Mouse (Mus musculus) frontal cortex, postnatal 14 days (tissue): ENCODE results near the gene Dclk1.

ENCODE experiments used
- DNase-seq, 2 experiments: peaks; one replicate each; pipeline ENCODE4 v3.0.0; 2022; ENCODE audit warnings: low spot score in 2 of 2

Dclk1 gene

DNA sequence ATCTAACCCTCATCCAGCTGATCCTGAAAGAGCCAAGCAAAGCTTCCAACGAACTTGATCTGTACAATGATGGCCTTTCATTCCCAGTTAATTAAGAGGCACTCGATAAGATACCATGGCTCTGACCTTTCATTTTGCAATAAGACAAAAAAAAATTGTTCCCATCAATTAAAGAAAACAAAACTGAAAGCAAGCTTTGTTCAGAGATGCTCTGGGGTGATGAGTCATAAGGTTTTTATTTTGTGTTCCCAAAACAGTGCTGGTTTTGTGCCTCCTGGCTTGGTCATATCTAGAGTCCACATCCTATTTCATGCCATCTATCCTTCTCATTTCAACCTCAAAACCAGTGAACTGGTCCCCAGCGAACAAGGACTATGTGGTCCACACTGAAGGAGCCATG is 91.3 kb downstream of the Dclk1 start:
- DNase-seq = no peak

DNA sequence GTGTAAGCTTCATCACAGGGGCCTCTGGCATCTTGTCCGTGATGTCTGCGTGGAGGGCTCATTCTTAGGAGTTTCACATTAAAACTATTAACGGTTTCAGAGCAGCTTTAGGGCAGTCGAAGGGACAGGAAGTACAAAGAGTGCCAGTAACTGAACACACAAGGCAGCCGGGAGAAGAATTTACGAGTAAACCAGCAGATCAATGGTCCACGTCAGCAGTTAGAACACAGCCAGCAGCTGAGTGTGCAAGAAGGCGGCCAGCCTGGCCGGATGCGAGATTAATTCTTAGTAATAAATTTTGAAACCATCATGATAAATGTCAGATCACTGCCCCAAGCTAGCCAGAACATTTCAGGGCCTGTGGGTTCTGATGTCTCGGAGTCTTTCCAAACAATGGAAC is 94.7 kb downstream of the Dclk1 start:
- no peak for DNase-seq

- DNase-seq = no peak
Measured at GRCm38 (mm10) chr3:55337671-55338070, 95.5 kb downstream of the Dclk1 start.

DNA sequence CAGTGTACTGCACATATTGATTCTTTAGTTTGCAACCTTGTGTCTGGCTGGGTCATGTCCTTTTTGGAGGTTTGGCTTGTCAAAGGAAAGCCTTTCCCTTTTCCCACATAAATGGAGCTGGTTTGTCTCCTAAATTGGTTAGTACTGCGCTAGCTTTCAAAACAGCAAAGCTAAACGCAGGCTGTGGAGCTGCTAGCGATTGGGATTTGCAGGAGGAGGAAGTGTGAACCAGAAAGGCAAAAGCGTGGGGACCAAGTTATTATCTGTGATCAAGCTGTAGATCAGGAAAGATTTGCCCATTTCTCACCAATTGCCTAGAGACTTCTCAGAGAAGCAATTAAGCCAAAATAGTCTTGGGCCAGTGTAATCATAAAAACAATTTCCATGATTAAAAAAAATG is 100.3 kb downstream of the Dclk1 start:
- DNase-seq = no peak

GRCm38 (mm10) chr3:55347371-55348025 is 105.3 kb downstream of the Dclk1 start:
- peak in 1 of 2 experiments; percentile 40 for DNase-seq

DNA sequence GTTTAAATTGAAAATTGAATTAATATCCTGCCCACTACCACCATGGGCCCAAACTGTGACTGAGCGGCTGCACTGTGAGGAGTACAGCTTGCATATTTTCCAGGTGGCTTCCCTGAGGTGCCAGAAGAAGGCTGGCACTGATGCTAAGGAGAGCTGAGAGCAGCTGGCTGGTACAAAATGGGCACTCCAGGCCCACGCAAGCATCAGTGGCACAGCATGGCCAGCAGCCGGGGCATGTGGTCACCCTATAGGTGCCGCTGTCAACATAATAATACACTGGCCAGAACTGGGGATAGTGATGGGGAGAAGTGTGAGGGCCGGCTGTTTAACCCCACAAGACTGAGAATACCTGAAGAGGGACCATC is 105.8 kb downstream of the Dclk1 start:
- DNase-seq = no peak

- peak in 1 of 2 experiments; percentile 3 for DNase-seq
Measured at GRCm38 (mm10) chr3:55350194-55350593, 108.0 kb downstream of the Dclk1 start.

GRCm38 (mm10) chr3:55351281-55352052 is 109.3 kb downstream of the Dclk1 start:
- DNase-seq = peak in 1 of 2 experiments; percentile 58

DNA sequence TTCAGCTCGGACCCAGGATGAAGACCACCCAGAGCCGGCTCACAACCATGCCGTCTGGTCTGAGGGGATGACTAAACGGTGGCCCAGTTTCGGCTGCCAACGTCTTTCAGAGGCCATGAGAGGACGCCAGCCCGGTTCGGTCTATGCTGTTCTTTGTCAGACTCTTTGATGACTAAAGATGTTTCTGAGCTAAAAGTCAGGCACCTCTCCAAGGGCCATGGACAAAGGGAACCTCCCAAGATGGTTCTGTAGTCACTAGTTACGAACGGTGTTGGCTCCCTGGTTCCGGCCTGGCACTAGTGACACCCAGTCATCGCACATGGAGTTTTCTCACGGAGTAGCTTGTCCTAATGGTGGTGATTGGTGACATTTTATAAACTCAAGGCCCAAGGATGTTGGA is 110.4 kb downstream of the Dclk1 start:
- DNase-seq = no peak

- no peak for DNase-seq
Measured at GRCm38 (mm10) chr3:55353169-55353568, 111.0 kb downstream of the Dclk1 start.

DNA sequence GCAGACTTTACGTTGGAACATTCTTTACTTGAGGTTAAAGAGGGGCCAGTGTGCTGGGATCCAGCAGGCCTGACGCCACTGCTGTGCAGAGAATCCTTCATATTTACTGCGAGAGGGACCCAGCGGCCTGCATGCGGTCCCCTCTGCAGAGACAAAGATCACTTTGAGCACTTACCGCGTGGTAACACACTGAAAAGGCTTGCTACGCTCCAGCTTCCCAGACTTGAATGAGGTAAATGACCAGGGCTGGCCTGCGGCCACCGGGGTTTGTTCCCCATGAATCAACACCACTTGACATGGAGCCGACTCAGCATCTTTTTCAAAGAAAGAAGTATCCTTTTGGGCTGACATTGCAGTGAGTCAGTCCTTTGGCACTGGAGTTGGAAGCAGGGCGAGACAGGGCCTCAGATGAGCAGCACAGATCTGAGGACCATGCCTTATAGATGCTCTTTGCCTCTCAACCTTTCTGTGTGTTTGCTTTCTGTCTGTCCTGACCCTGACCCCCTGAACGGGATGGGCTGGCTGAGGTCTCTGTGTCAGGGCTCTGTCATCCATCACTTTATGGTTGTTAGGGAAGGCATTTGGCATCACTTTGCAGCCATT is 111.8 kb downstream of the Dclk1 start:
- DNase-seq = peak; percentile 48 to 58

DNA sequence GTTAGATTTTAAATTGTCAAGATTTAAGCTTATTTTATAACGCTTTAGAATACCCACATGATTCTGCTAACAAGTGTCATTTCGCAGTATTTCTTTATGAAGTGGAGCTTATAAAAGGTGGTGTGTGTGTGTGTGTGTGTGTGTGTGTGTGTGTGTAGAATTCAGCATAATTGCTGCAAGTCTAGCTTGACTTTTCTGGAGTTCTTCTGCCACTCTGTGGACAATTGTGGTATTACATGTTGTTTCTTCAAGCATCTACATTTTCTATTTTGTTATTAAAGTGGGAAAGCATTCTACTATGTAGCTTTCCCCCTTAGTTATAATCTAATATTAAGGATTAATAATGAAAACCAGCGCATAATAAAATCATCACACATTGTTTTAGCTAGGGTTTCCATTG is 112.6 kb downstream of the Dclk1 start:
- DNase-seq = no peak

DNA sequence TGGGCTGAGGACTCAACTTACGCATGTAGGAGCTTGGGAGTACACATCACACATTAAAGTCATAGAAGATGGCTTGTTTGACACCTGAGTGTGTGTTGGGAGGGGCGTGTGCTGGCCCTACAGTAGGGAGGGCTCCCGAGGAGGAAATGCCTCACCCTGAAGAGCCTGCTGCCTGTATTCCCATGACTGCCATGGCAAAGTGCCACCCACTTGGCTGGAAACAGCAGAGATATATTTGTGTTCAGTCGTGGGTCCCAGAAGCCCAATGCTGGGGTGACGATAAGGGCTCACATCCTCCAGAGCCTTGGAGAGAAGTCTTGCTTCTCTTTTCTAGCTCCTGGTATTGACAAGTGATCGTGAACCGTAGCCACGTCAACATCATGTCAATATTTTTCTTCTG is 116.3 kb downstream of the Dclk1 start:
- DNase-seq = no peak

DNA sequence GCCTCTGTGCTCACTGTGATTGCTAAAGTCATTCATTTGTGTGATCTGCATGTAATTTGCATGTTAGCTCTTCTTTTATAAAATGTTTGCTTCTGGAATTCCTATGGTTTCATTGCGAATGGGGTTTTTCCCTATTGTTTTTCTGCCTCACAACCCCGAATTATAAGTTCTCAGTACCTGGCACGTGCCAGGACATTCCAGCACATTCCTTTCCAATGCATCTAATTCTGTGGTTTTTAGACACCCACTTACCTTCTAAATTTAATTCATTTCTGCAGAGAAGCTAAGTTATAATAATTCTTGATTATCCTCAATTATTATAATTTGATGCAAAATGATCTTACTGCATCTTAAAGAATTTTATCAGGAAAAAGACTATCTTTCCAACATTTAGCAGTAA is 118.7 kb downstream of the Dclk1 start:
- DNase-seq = no peak

DNA sequence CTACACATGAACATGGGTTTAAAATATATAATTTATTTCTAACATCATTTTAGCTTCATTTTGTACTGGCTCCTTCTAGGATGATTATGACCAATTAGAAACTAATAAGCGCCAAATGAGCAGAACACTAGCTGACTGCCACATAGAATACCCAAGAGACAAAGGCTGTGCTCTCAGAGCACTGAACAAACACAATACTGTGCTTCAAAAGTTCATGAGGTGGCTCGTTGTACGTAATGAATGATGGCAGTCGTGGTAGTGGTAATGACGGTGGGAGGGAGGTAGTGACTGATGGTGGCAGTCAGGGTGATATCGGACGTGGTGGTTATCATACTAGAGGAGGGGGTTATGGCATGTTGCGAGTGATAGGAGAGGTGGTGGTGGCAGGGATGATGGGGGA is 125.0 kb downstream of the Dclk1 start:
- no peak for DNase-seq

GRCm38 (mm10) chr3:55369156-55369555 is 127.0 kb downstream of the Dclk1 start:
- DNase-seq = no peak

DNA sequence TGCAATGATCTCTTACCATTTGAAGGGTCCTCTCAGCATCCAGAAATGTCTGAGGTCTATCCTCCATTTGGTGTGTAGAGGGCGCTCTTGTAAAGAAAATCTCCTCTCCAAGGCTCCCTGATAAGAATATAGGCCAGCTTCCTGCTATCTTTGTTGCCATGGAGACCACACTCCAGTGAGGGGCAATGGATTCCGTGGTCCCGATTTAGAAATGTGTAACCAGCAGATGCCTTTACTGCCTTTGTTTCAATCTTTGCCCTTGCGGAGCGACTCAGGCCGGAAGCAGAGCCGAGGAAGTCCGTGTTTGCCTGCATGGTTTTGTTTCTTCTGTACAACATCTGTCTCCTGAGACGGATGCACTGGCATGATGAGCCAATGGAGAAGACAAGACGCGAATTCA is 131.5 kb downstream of the Dclk1 start:
- peak; percentile 74 to 76 for DNase-seq

DNA sequence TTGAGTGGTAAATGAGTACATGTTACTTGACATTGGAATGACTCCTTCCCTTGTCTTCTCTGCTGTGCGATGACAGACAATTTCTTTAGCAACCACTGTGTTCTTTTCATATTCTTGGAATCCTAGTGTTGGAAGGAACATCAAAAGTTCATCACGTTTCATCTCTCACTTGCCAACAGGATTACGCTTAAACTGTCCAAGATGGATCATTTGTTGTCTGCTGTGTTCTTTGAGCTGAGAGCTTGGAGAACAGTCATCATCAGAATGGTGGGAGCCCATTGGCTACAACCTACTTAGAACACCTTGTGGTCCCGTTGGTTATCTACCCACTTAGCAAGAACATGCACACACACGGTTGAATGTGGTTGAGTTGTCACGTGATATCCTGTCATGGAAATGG is 136.4 kb downstream of the Dclk1 start:
- DNase-seq = no peak

GRCm38 (mm10) chr3:55380471-55380870 is 138.3 kb downstream of the Dclk1 start:
- no peak for DNase-seq

DNA sequence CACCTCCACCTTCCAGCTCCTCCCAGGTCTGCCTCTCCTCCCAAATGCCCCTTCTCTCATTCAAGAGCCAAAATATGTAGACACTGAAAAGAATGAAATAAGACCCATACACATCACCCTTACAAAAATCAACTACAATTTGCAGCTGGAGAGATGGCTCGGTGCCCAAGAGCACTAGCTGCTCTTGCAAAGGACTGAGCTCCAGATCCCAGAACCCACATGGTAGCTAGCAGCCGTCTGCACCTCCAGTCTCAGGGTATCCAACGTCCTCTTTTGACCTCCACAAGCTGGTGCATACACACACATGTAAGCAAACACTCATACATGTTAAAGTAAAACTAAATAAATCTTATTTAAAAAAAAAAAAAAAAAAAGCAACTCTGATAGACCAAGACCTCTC is 150.4 kb downstream of the Dclk1 start:
- DNase-seq = no peak

DNA sequence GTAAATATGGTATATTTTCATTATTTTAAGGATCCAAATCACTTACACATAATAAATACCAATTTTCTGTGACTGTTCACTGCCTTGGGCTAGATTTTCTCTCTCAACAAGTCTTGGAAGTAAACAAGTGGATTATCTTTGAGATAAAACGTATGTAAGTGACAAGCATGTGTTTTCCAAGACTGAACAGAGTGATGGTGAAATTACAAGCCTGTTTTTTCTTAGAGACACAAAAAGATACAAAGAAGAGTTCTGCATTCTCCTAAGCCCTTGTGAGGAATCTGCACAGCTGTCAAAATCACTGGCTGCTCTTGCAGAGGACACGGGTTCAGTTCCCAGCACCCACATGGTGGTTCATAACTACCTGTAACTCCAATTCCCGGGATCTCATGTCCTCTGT is 151.4 kb downstream of the Dclk1 start:
- DNase-seq = no peak

- no peak for DNase-seq
Measured at GRCm38 (mm10) chr3:55396792-55397191, 154.6 kb downstream of the Dclk1 start.
